Mouse (Mus musculus): ENCODE data around the gene Phactr3.
"Not testable (repeated sequence)": the region's sequence is repeated elsewhere in the genome, so short reads cannot be mapped to it uniquely, and the experiment has no call there.

The Phactr3 gene

DNA sequence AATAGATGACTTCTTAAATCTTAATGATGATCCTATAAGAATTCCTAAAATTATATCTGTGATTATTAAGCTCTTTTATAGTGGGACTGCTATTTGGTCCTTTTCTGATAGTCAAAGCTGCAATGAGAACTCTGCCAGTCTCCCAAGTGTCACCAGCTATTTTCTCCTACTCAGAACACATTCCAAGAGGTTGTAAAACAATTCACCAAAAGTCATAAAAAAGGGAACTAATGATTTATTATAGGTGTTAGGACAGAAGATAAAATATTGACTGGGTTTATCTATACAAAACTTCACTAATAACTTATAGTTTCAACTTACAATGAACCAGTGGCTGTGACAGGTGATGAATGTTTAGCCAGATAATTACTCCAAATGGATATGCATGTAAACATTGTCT is 223.3 kb downstream of the Phactr3 start:
- not testable (repeated sequence) for DNase-seq

DNA sequence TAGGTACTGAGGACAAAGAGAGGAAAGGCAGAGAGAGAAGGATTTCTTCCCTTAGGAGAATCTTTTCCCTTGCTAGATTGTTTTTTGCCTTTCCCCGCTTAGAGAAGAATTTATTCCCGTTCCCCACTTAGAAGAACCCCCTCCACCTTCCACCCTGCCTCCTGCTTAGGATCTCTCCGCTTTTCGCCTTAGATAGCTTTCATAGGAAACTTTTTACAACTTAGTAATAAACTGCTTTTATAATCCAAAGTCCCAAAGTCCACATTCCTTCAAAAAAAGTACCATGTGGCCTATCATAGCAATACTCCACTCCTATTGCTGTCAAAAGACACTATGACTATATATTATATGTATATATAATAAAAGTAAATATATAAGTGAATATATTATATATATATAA is 223.8 kb downstream of the Phactr3 start:
- no peak for DNase-seq
